Mouse (Mus musculus) urinary bladder, postnatal 25 days (tissue): ENCODE results near the gene Ptpre.
"Not testable (repeated sequence)": the region's sequence is repeated elsewhere in the genome, so short reads cannot be mapped to it uniquely, and the experiment has no call there.

Experiments
- DNase-seq: peaks from one replicate; pipeline ENCODE4 v3.0.0; 2022; ENCODE audit warnings: low spot score

The Ptpre gene

DNA sequence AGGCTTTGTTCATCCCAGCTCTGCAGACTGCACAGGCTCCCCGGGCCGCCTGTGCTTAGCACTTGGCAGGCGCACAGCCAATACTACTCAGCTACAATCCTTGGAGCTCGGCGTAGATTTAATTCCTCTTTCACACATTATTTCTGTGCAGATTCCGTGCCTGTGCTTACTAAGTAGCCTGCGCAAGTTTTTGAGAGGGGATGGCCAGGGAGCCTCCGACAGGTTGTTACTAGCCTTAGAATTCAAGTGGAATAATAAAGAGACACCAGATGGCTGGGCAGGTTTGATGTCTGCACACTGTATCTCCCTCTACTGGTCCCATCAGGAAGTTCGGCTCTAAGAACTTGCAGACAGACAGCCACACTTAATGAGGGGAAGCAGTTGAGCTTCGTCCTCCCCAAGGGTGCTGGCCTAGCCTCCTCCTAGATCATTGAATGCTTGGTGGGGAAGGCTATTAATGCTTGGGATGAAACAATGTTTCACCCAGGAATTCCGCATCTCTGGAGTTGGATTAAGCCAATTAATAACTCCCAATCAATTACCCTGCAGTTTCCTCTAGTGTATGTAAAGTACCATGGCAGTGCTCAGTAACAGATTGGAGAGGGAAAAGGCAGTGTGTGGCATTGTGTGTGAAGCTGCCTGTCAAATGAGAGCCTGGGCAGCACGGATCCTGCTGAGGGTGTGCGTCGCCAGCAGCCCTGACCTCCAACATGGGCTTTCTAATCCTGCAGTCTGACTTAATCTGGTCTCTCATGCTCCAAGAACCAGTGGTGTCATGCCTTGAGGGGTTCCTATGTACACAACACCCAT, 104.6 kb downstream of the Ptpre start:
- DNase-seq: no peak

DNA sequence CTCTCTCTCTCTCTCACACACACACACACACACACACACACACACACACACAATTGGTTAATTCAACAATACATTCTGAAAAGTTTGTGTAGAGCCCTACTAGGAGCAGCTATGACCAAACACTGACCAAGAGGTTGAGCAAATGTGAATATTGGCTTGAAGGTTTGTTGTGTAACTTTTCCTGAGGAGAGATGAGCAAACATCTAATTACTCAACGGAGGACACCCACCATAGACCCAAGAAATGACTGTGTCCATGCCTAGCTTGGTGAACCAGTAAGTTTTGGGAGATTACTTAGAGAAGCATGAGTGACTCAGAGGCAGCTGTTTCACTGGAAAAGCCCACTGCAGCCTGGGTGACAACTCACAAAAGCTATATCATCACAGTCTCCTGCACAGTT, 107.2 kb downstream of the Ptpre start:
- no peak for DNase-seq

DNA sequence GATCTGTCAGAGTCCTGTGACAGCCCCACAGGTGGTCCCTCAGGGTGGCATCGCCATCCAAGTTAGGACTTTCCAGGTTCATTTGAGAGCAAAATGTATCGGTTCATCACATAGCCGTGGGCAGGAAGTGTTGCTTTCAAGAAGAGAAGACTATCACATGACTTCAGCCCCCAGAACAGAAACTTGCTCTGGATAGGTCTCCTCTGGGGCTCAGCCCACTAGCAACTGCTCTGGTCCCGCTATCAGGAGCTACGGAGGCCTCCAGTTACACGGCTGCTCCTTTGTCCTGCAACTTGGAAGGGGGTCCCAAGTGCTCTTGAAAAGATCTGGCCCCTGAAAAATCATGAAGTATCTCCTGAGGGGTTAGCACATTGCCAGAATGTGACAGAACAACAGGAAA, 109.7 kb downstream of the Ptpre start:
- no peak for DNase-seq

- no peak for DNase-seq
Observed at GRCm38 (mm10) chr7:135648821-135649220, 111.5 kb downstream of the Ptpre start.

- no peak for DNase-seq
Observed at GRCm38 (mm10) chr7:135649306-135649705, 112.0 kb downstream of the Ptpre start.

DNA sequence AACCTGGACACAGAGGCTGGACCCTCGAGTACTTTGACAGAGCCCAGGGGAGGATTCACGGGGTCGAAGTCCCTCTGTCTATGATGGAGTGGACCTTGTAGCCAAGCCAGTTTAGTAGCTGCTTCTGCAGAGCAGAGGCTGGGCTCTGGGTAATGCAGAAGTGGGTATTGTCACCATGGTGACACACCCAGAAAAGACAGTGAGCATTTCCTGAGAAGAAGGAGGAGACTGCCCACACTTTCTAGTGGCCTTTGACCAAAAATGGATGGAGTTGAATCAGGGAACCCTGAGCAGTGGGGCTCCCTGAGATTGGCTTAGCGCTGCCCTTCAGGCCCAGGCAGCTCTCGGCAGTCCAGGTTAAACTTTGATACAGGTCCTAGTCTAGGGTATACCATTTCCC, 112.8 kb downstream of the Ptpre start:
- DNase-seq: no peak

- DNase-seq: peak; percentile 23
Observed at GRCm38 (mm10) chr7:135651831-135652511, 114.7 kb downstream of the Ptpre start.

GRCm38 (mm10) chr7:135652781-135653180, 115.5 kb downstream of the Ptpre start:
- no peak for DNase-seq

DNA sequence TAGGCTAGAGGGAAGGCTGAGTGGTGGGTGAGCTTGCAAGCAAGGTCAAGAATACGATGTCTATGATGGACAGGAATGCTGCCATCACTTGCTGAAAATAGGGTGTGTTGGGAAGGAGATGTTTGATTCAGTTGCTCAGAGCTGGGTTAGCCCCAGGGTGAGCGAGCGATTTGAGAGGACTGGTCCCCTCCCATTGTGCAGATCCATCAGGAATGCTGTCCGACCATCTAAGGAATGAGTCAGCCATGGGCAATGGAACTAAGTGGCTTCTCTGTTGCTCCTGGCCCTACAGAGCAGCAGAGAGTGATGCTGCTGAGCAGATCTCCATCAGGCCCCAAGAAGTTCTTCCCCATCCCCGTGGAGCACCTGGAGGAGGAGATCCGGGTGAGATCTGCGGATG, 116.3 kb downstream of the Ptpre start:
- DNase-seq: no peak

GRCm38 (mm10) chr7:135654288-135654687, 117.0 kb downstream of the Ptpre start:
- DNase-seq: no peak

DNA sequence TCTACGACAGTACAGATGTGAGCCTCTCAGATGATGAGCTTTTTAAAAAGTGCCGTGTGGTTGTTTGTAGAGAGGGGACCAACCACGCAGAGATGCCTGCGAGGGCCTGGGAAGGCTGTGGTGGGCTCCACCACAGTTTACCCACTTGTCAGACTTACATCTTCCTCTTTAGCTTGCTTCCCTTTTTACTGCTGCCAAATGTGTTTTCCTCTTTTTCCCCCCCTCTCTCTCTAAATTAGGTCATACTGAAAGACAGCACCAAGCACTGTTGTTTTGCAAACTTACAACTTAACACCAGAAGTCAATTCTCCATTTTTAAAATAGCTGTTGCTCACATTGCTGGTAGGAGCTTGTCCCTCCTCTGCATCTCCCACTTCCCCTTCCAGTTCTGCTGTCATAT, 117.8 kb downstream of the Ptpre start:
- no peak for DNase-seq

DNA sequence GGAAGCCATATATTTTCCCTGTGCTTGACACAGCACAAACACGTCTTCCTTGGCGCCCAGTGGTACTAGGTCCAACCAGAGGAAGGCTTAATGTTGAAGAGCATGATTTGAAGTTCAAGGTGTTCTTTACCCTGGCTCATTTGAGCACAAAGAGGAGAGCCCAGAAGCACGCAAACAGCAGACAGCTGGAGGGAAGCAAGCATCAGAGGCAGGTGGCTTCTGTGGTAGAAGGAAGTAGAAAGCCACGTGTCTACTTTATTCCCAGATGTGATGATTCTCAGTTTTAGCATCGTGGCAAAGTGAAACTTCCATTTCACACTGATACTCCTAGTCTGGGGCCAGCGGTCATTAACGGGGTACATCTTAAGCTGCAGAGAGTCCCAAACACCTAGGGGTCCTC, 120.9 kb downstream of the Ptpre start:
- no peak for DNase-seq

- DNase-seq: no peak
Observed at GRCm38 (mm10) chr7:135659314-135659935, 122.1 kb downstream of the Ptpre start.

DNA sequence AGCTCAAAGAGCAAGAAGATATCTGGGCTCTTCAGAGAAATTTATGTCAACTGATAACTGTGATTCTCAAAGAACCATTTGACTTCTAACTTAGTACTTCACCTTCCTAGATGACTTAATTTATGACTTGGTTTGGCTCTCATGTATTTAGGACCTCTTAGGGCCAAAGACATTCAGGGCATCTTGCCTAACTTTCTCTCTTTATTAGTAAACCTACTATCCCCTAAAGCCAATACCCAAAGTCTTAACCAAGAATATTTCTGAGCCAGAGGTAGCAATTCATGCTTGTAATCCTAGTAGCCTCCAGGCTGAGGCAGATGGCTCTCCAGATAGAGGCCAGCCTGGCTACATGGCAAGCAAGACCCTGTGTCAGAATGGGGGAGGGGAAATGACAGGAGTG, 123.0 kb downstream of the Ptpre start:
- DNase-seq: no peak

DNA sequence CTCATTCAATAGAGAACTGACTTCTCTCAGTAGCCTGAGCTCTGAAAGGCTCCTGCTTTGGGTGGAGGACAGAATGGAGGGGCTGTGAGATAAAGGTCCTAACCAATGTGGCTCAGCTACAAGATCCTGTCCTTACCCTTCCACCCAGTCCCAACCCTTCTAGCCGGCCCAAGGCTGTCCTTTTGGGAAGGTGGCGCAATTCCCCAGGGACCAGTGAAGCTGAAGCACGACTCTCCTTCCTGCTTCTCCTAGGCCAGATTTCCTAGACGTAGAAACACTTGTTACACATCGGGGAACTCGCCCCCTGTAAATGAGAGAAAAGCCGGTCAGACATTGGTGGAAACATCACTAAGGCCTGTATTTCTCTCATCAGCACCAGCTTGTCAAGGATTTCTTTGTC, 126.9 kb downstream of the Ptpre start:
- no peak for DNase-seq

- DNase-seq: no peak
Observed at GRCm38 (mm10) chr7:135666314-135666713, 129.0 kb downstream of the Ptpre start.

- peak; percentile 49 for DNase-seq
Observed at GRCm38 (mm10) chr7:135668852-135669739, 131.8 kb downstream of the Ptpre start.

GRCm38 (mm10) chr7:135673576-135673975, 136.3 kb downstream of the Ptpre start:
- no peak for DNase-seq

DNA sequence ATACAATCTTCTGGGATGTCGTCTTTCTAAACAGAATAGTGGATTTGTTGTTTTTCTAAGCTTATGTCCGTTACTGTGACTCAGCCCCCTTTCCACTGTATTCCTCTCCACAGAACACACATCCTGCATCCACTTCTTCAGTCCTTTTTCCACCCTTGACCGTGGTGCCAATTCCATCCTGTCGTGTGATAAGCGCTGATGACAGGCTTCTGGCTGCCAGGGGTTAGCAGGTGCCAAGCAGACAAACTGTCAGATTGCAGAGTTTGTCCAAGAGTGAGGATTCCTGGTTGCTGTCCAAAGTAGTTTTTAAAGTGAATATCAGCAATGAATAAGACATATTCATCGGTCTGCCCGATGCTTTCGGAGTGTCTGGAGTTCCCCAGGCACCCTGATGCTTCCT, 139.4 kb downstream of the Ptpre start:
- DNase-seq: no peak

DNA sequence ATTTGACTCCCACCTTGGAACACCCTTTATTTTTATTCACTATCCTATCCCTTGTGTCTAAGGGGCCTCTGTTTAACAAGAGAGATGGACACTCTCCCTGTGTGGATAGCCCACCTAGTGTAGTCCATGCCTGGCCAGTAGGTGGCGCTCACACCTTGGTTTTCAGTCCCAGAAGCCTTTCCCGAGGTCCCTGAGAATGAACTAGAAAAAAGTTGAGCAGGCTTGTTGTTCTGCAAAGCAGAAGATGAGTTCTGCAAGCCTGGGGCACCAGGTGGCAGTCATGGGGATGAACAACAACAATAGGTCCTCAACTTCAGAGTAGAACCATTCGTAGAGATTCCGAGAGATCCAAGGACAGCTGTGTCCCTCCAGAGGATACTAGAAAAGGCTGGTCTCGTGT, 143.1 kb downstream of the Ptpre start:
- peak; percentile 69 for DNase-seq

GRCm38 (mm10) chr7:135684098-135684497, 146.8 kb downstream of the Ptpre start:
- DNase-seq: not testable (repeated sequence)

- no peak for DNase-seq
Observed at GRCm38 (mm10) chr7:135684938-135685337, 147.7 kb downstream of the Ptpre start.
